Mouse (Mus musculus): ENCODE data around the gene Lsm14b. TPM values are rescaled to one million over a fixed set of nuclear protein-coding genes. Genes with fewer than 3 reads are reported as not detected.
A peak's percentile ranks its signal among the peaks of the same experiment; 100 is the strongest.

Gene Lsm14b
- total and polyA plus RNA-seq, 3 experiments = 12.2 to 16.5 (median 15.3) TPM

DNA sequence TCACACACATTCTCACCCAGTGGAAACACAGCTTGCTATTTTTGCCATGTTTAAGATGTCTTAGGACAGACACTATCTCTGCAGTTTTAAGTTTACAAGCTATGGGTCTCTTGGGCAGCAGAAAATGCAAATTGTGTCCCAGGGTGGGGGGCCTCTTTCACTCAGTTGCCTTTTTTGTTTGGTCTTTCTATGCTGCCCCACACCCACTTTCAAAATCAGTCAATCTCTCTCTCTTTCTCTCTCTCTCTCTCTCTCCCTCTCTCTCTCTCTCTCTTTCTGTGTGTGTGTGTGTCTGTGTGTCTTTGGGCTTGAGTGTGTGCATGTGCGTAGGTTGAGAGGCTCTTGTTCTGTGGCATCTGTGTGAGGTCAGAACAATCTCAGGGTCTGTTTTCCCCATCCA lies 39.1 kb upstream of the Lsm14b start (continued):
- TF ChIP-seq HCFC1 (IDR thresholded peaks at IDR 0.05; ENCODE audit: low read depth, low read length) = no peak

DNA sequence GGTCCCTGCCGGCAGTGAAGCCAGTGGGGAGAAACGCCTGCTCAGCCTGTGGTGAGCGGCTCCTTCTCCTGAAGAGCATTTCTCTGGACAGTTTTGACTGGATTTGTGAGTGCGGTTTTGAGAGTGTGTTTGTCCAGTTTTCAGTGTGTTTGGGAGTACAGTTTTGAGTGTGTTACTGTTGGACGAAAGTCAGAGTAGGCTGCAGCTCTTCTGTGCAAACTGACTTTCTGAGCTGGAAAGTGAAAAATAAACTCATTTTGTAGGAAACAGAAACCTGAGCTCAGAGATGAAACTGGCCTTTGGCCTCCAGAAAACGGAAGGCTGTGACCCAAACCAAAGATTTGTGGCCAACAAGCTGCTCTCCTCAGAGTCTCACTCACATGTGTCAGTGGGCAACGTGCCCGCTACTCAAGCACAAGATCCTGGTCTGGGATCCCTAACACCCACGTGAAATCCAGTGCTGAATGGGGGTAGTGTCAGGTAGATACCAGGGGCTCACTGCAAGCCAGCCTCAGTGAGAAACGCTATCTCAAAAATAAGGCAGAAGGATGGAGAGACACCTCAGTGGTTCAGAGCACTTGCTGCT lies 38.3 kb upstream of the Lsm14b start:
- H3K27ac ChIP-seq (ENCODE audit: insufficient read depth, low read depth) = peak overlapping the region; percentile 13; the same call in 1 of the 2 replicates
- peaks cover 0 to 3% of the 10 kb centered on the region in 2 experiments for H3K36me3 ChIP-seq (replicated peaks in 1 of 2; ENCODE audit: control insufficient read depth in 1 of 2, insufficient read depth in 1 of 2, low read length in 1 of 2)
- no peak for DNase-seq (ENCODE audit: extremely low read depth)
- no peak overlapping the region for H3K4me3 ChIP-seq (replicated peaks in 1 of 3; ENCODE audit: low read depth in 2 of 3, low read length in 2 of 3, poor library complexity in 1 of 3)
- H3K4me1 ChIP-seq (ENCODE audit: control insufficient read depth in 1 of 2, insufficient read depth in 2 of 2) = peaks cover 27 to 32% of the 10 kb centered on the region in 2 experiments
- no peaks in the 10 kb centered on the region for H3K9me3 ChIP-seq (replicated peaks; ENCODE audit: low read length)
- H3K4me2 ChIP-seq (ENCODE audit: insufficient read depth, low read depth, poor library complexity, severe bottlenecking) = peak overlapping the region; percentile 25
- 0 out of 2 replicates have a peak overlapping the region, but pooled peaks have one; percentile 1 for H3K9ac ChIP-seq (ENCODE audit: insufficient read depth, low read depth)
- peak; percentile 51; the same call in 1 of the 2 replicates for TF ChIP-seq MXI1 (IDR thresholded peaks at IDR 0.05; ENCODE audit: low read depth, low read length)
- TF ChIP-seq JUND (conservative IDR thresholded peaks at IDR 0.05; ENCODE audit: low read depth, low read length) = peak; percentile 66; the same call in 1 of the 2 replicates
- no peak for TF ChIP-seq USF2 (conservative IDR thresholded peaks at IDR 0.05; ENCODE audit: low read depth, low read length)
- TF ChIP-seq IRF4 (IDR thresholded peaks at IDR 0.05; ENCODE audit: low read depth, low read length) = peak; percentile 78
- no peak for TF ChIP-seq MYC (IDR thresholded peaks at IDR 0.05; ENCODE audit: low read depth, low read length)
- TF ChIP-seq ELF1 (IDR thresholded peaks at IDR 0.05; ENCODE audit: low read depth, low read length) = peak; percentile 39; the same call in 1 of the 2 replicates
- peak; percentile 55; the same call in 1 of the 2 replicates for TF ChIP-seq JUN (IDR thresholded peaks at IDR 0.05; ENCODE audit: insufficient read depth, low read depth, low read length)
- TF ChIP-seq KAT2A (IDR thresholded peaks at IDR 0.05; ENCODE audit: insufficient replicate concordance, low read length) = no peak
- 0 out of 2 replicates have a peak, but pooled peaks have one; percentile 25 for TF ChIP-seq ETS1 (conservative IDR thresholded peaks at IDR 0.05; ENCODE audit: low read depth, low read length)
- no peak for TF ChIP-seq TBP (conservative IDR thresholded peaks at IDR 0.05; ENCODE audit: low read depth, low read length)
- no peak for TF ChIP-seq RAD21 (IDR thresholded peaks at IDR 0.05; ENCODE audit: low read depth, low read length)
- TF ChIP-seq BHLHE40 (IDR thresholded peaks at IDR 0.05; ENCODE audit: low read depth, low read length) = peak; percentile 80
- TF ChIP-seq POLR2AphosphoS2 (IDR thresholded peaks at IDR 0.05; ENCODE audit: low read depth, low read length) = no peak
- peak; percentile 73 for TF ChIP-seq EP300 (IDR thresholded peaks at IDR 0.05; ENCODE audit: low read length)
- TF ChIP-seq TCF12 (IDR thresholded peaks at IDR 0.05; ENCODE audit: low read depth, low read length) = peak; percentile 27; the same call in 1 of the 2 replicates
- TF ChIP-seq HCFC1 (IDR thresholded peaks at IDR 0.05; ENCODE audit: low read depth, low read length) = no peak
- no peak for TF ChIP-seq MAZ (IDR thresholded peaks at IDR 0.05; ENCODE audit: low read depth, low read length)
- TF ChIP-seq MAX (IDR thresholded peaks at IDR 0.05; ENCODE audit: low read length) = peak; percentile 71
- peak; percentile 56; the same call in 1 of the 2 replicates for TF ChIP-seq RCOR1 (conservative IDR thresholded peaks at IDR 0.05; ENCODE audit: low read depth, low read length)
- TF ChIP-seq CHD2 (IDR thresholded peaks at IDR 0.05; ENCODE audit: low read length) = peak; percentile 54; the same call in 1 of the 2 replicates
- no peak for TF ChIP-seq ZMIZ1 (IDR thresholded peaks at IDR 0.05; ENCODE audit: low read depth, low read length)
- no peak for TF ChIP-seq SIN3A (IDR thresholded peaks at IDR 0.05; ENCODE audit: low read length)
- H3K79me2 ChIP-seq (replicated peaks; ENCODE audit: control insufficient read depth, extremely low read depth, insufficient read depth, poor library complexity, severe bottlenecking) = no peaks in the 10 kb centered on the region
- H3K27me3 ChIP-seq (replicated peaks) = no peaks in the 10 kb centered on the region
- in situ Hi-C loops (cut with MboI; ENCODE audit: low pct_ligation_motif_present, low pct_unique_long_range_greater_than_20kb, low sequenced_read_pairs) (no loop called here), dilution Hi-C loops (cut with MboI; ENCODE audit: extremely low pct_ligation_motif_present, extremely low pct_unique_long_range_greater_than_20kb, low sequenced_read_pairs) (no loop called here)
